Mouse (Mus musculus): ENCODE data around the gene Capn2.

The Capn2 gene

GRCm38 (mm10) chr1:182523692-182524091 is 6.3 kb upstream of the Capn2 start:
- no peak for DNase-seq

GRCm38 (mm10) chr1:182522961-182523360 is 5.6 kb upstream of the Capn2 start:
- no peak for DNase-seq

GRCm38 (mm10) chr1:182520938-182521500 is 3.6 kb upstream of the Capn2 start:
- DNase-seq = no peak

GRCm38 (mm10) chr1:182520091-182520937 is 2.9 kb upstream of the Capn2 start:
- peak; percentile 42 for DNase-seq

DNA sequence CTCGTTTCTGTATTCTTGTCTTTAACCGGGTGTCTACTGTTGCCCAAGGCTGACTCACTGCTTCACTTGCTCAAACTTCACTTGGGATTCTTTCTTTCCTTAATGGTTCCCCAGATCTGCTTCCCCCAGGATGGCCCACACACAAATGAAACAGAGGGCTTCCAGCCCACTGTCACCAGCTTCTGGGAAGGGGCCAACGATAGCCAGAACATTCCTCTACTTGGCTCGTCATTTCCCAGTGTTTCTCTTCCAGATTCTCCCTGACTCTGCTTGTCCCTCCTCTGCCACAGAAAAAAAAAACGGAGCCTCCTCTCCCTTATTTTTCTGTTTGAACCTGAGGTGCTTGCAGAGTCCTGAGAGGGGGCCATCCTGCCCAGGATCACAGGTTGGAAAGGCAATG is 1.9 kb upstream of the Capn2 start:
- no peak for DNase-seq

DNA sequence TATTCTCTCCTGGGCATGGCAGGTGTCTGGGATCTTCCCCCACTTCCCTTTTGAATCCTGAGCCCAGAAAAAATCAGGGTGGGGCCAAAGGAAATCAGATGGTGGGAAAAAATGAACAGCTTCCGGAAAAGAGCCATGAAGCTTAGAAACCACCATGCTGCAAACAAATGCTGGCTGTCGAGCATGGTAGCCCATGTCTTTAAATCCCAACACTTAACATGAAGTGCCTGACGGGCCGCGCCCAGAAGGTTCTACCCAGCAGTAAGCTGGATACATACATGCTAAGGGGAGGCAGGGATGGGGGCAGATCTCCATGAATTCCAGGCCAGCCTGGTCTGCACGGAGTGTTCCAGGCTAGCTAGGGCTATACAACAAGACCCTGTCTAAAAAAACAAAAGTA is 1.4 kb upstream of the Capn2 start:
- DNase-seq = no peak

GRCm38 (mm10) chr1:182518143-182518680 is 804 bp upstream of the Capn2 start:
- no peak for DNase-seq

- DNase-seq = no peak
These were observed 236 bp upstream of the Capn2 start for GRCm38 (mm10) chr1:182517677-182518011.

- no peak for DNase-seq
These were observed 2.4 kb downstream of the Capn2 start for GRCm38 (mm10) chr1:182514803-182515590.

DNA sequence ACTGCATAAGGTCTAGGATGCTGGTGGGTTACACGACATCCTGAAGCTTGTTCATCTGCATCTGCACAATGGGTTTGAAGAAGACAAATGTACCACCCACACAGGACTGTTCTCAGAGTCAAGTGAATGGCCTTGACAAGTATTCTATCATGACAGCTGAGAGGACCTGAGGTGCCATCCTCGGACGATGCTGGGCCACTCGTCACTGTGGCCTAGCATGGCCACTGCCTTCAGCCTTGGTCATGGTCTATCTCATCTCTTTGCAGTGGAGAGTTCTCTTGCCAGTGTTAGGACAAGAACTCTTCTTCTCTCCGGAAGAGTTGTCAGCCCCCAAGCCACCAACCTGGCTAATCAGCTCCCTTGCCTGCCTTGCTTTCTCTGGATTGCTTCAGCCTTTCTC is 3.7 kb downstream of the Capn2 start:
- DNase-seq = no peak

DNA sequence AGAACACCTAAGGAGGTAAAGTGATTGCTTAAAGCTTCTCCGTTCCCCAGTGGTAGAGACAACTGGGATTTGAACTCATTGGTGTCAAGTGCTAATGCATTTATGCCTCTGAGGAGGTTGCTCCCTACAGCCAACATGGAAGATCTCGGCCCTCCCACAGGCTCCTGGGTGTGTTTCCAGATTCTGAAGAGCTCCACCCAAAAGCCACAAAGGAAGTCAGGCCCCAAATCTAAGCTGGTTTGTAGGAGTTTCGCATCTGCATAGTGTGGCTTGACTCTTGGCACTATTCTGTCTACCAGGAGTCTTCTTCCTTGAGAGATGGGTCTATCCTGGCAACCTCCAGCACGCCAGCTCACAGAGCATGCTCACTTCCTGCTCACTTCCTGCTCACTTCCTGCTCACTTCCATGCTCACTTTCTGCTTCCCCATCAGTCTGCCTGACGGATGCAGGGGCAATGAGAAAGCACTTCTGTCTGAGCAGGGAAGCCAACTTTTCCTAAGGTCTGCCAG is 4.5 kb downstream of the Capn2 start:
- no peak for DNase-seq

DNA sequence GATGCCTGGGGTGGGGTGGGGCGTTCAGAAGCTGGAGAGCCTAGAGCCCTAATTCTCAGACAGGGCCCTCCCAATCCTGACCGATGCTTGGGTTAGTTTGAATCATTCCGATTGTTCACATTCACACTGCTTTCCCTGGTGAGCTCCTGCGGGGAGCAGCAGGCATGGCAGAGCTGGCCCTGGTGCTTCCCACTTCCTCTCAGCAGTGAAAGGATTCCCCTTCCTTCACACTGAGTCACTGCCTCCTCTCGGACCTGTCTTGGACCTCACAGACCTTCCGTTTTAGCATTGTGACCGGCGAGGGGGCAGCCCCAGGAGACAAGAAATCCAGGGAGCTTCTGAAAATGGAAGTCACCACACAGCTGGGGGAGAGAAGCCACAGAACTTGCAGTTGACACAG is 5.6 kb downstream of the Capn2 start:
- DNase-seq = no peak

GRCm38 (mm10) chr1:182511073-182511472 is 6.3 kb downstream of the Capn2 start:
- DNase-seq = no peak

DNA sequence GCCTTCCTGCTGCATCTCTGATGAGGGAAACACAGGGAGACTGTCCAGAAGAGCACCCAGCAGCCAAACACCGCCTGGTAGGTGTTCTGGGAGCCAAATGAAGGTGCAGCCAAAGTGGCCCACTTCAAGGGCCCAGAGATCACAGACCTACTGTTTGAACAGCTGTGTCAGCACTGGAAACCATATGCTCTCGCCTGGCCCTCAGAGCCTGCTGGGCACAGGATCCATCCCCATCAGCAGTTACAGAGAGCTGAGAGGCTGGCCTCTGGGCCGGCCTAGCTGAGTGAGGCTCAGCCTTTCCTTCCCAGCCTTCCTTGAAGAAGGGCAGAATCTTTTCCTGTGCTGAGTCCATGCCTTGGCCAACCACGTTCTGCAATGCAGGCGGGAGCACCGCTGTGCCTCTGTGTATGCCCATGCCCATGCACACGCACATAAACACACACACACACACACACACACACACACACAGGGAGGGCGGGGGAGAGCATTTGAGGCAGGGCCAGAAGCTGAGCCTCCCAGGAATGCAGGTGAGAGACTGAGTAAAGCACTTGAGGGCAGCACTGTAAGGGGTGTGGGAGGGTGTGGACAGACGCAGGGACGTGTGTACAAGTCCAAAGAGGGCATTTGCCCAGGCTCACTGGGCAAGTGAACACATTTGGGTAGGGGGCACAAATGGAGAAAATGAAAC is 8.2 kb downstream of the Capn2 start:
- DNase-seq = no peak

DNA sequence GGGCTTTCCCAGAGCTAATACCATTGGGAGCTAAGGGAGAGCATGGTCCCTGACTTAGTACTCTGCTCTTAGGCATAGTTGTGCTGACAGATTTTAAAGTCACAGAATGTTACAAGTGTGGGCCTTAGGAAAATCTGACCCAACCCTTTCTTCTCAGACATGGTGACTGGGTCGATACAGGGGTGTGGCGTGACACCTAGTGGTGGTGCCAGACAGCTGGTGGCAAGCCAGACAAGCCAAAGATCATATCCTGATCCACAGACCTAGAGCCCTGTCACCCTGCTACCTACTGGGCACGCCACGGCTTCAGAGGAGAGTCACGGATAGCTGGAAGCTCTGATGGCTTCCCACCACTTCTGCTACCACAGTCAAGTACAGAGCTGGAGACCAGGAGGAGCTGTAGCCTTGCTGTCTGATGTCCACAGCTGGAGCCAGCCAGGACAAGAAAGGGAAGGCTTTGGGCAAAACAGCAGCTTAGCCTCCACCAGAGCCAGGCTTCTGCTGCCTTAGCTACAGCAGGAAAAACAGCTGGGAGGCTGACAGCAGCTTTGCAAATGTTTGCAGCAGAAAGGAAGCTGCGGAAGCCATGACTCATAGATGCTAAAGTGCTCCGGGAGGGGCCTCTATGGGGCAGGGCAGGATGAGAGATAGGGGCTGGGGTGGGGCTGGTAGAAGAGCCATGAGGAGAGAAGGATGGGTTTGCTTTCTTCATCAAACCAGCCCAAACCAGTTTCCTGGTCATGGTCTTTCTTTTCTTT is 11.0 kb downstream of the Capn2 start:
- DNase-seq = peak; percentile 62

- DNase-seq = no peak
These were observed 12.1 kb downstream of the Capn2 start for GRCm38 (mm10) chr1:182505291-182505690.

DNA sequence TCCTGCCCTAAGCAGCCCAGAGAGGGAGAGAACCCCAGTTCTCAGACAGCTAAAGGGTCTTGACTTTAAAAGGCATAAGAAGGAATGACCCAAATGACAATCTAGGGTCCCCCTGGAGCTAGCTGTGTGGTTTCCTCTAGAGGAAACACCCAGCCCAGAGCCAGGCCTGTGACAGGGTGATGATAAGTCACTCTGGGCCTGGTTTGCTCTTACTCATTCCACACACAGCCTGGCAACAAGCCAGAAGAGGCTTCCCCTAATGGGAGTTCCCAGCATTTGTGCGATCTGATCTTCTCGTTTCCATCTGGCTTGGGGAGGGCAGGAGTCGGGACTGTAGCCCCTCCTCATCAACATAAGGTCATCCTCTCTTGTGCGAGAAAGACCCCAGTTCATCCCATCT is 13.2 kb downstream of the Capn2 start:
- DNase-seq = peak; percentile 61

DNA sequence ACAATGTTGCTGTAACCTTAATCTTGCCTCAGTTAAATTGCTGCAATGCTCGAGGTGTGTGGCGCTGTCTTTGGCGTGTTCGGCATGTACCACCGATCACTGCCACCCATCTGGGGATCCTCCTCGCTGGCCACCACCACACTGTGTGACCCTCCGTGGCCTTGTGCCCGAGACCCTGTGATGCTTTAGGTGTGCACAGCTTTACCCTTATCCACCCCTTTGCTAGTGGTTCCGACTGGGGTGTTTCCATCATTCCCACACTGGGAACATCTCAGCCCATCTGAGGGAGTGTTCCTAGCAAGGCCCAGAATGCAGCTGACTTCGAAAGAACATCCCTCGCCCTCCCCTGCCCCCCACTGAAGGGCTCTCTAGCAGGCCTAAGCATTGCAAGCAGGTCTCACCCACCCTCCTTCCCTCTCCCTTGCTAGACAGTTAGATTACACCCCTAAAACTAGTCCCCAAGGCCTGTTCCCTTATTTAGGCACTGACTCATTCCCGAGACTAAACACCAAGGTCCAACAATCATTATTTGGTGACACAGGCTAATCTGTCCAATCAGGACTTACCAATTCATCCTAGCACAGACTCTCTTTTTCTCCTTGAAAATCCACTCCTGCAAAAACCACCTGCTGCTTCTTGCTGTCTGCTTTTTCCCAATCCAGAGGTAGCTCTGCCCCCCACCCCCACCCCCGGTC is 14.1 kb downstream of the Capn2 start:
- no peak for DNase-seq

DNA sequence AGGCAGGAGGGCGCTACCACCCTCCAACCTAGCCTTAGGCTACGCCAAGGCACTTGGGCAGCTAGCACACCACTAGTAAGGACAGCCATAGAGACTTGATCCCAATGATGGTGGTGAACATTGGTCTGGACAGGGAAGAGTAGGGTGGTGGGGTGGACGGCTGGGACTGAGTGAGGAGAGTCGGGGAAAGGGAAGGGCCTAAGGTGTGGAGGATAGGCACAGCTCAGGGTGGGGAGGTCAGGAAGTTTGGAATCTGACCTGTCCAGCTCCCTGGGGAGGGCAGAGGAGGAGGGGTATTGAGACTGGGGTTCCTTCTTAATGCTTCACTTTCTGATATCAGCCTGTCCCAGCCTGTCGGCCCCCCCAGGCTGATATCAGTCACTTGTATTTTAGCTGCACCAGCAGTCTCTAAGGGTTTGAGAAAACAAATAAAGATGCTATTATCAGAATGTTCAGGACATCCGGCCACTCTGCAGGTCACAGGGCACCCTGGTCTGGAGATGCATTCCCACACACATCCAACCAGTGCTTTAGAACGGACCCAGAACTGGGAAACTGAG is 14.8 kb downstream of the Capn2 start:
- DNase-seq = no peak

DNA sequence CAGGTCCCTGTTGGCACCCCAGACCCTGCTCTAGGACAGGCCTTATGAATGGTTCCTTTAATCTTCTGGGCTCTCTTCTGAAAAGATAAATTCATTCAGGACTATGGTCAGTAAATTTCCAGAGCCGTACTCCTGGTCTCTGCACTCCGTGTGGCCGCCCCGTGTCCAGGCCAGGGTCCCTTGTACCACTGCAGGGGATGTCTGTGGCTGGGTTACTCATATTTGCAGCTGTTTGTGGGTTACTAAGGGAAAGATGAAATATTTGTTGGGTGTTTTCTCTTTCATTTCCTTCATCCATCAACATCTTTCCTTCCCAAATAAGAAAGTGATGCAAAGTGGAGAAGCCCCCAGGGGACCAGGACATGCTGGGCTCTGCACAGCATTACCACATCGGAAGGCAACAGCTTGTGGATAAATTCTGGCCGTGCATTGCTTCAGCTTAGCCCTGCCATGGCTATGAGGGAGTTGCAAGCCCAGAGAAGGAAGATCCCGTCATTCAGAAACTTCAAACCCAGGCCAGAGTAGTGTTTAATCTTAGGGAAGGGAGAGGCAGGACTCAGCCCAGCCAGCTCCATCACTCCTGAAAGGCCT is 15.5 kb downstream of the Capn2 start:
- DNase-seq = no peak

- DNase-seq = no peak
These were observed 16.6 kb downstream of the Capn2 start for GRCm38 (mm10) chr1:182500843-182501242.
